Mouse (Mus musculus) bone marrow macrophage, adult 2 months (primary cell): ENCODE measurements around the gene Thrap3. TPM values are rescaled to one million over a fixed set of nuclear protein-coding genes. Genes with fewer than 3 reads are reported as not detected.
"Not testable (repeated sequence)": the region's sequence is repeated elsewhere in the genome, so short reads cannot be mapped to it uniquely, and the experiment has no call there.

Experiments used
- H3K27ac ChIP-seq: 2 replicates; pipeline ENCODE4 v1.5.1; 2012; ENCODE audit warnings: low read depth, low read length; ENCODE audit not compliant: insufficient read depth
- H3K4me1 ChIP-seq: 2 replicates; pipeline ENCODE4 v1.6.1; 2012; ENCODE audit warnings: low read length; ENCODE audit not compliant: control insufficient read depth, insufficient read depth
- H3K4me3 ChIP-seq: 2 replicates; pipeline ENCODE4 v1.5.1; 2012; ENCODE audit warnings: mild to moderate bottlenecking, low read length, moderate library complexity; ENCODE audit not compliant: insufficient read depth
- CTCF ChIP-seq: IDR thresholded peaks from 2 replicates; pipeline ENCODE4 v1.5.1; 2012; ENCODE audit warnings: low read depth, mild to moderate bottlenecking, low read length, moderate library complexity
- POLR2A ChIP-seq: IDR thresholded peaks from 2 replicates; pipeline ENCODE4 v1.6.1; 2012; ENCODE audit warnings: mild to moderate bottlenecking, low read depth, low read length, borderline replicate concordance
- polyA plus RNA-seq: library from polyadenylated mRNA; stranded (reverse); fragments of >200 nt; gene quantifications from 2 replicates; pipeline ENCODE4 v1.2.4, GENCODE M21; 2012; ENCODE audit not compliant: missing spikeins, insufficient read depth, insufficient read length

Thrap3 gene
- polyA plus RNA-seq, 1 experiment = 236 TPM

- peak overlapping the region; percentile 90 for H3K4me3 ChIP-seq
- peaks cover 45% of the 10 kb centered on the region for H3K4me1 ChIP-seq
- TF ChIP-seq POLR2A (no peak), CTCF (no peak)
- no peak overlapping the region for H3K27ac ChIP-seq
Observed at GRCm38 (mm10) chr4:126200036-126200435, 2.5 kb downstream of the Thrap3 start.

- peak overlapping the region; percentile 38 for H3K4me3 ChIP-seq
- TF ChIP-seq POLR2A (no peak), CTCF (no peak)
- H3K4me1 ChIP-seq = peaks cover 46% of the 10 kb centered on the region
- no peak overlapping the region for H3K27ac ChIP-seq
Observed at GRCm38 (mm10) chr4:126199556-126199955, 3.0 kb downstream of the Thrap3 start.

- H3K4me3 ChIP-seq = no peak overlapping the region
- no peak overlapping the region for H3K27ac ChIP-seq
- TF ChIP-seq CTCF = no peak
- no peak for TF ChIP-seq POLR2A
- peaks cover 32% of the 10 kb centered on the region for H3K4me1 ChIP-seq
Observed at GRCm38 (mm10) chr4:126197485-126197884, 5.1 kb downstream of the Thrap3 start.

GRCm38 (mm10) chr4:126194916-126195315 is 7.6 kb downstream of the Thrap3 start:
- H3K4me3 ChIP-seq = no peak overlapping the region
- no peak overlapping the region for H3K27ac ChIP-seq
- TF ChIP-seq POLR2A = no peak
- no peak for TF ChIP-seq CTCF
- H3K4me1 ChIP-seq = peaks cover 36% of the 10 kb centered on the region

- TF ChIP-seq POLR2A (no peak), CTCF (no peak)
- no peak overlapping the region for H3K27ac ChIP-seq
- H3K4me1 ChIP-seq = peaks cover 33% of the 10 kb centered on the region
- no peak overlapping the region for H3K4me3 ChIP-seq
Observed at GRCm38 (mm10) chr4:126194216-126194615, 8.3 kb downstream of the Thrap3 start.

GRCm38 (mm10) chr4:126190636-126191035 is 11.9 kb downstream of the Thrap3 start:
- Histone ChIP-seq H3K4me1 (peaks cover 11% of the 10 kb centered on the region), H3K27ac (no peak overlapping the region), H3K4me3 (no peak overlapping the region)
- no peak for TF ChIP-seq POLR2A

- H3K4me3 ChIP-seq = no peak overlapping the region
- H3K27ac ChIP-seq = no peak overlapping the region
- H3K4me1 ChIP-seq = peaks cover 2% of the 10 kb centered on the region; the same call in 1 of the 2 replicates
- no peak for TF ChIP-seq POLR2A
- no peak for TF ChIP-seq CTCF
Observed at GRCm38 (mm10) chr4:126187096-126187495, 15.5 kb downstream of the Thrap3 start.

GRCm38 (mm10) chr4:126183034-126183433 is 19.5 kb downstream of the Thrap3 start:
- Histone ChIP-seq H3K4me3 (no peak overlapping the region), H3K27ac (no peak overlapping the region), H3K4me1 (no peaks in the 10 kb centered on the region)
- no peak for TF ChIP-seq CTCF
- TF ChIP-seq POLR2A = no peak

- TF ChIP-seq CTCF (peak; percentile 53), POLR2A (no peak)
- no peaks in the 10 kb centered on the region for H3K4me1 ChIP-seq
- H3K27ac ChIP-seq = no peak overlapping the region
- no peak overlapping the region for H3K4me3 ChIP-seq
Observed at GRCm38 (mm10) chr4:126181170-126181957, 21.2 kb downstream of the Thrap3 start.

- H3K4me3 ChIP-seq, H3K27ac ChIP-seq, H3K4me1 ChIP-seq: not testable (repeated sequence)
Observed at GRCm38 (mm10) chr4:126175980-126176379, 26.6 kb downstream of the Thrap3 start.

GRCm38 (mm10) chr4:126173800-126174199 is 28.8 kb downstream of the Thrap3 start:
- Histone ChIP-seq H3K27ac (no peak overlapping the region), H3K4me1 (no peaks in the 10 kb centered on the region), H3K4me3 (no peak overlapping the region)
- TF ChIP-seq CTCF (no peak), POLR2A (no peak)

- H3K4me3 ChIP-seq, H3K27ac ChIP-seq, H3K4me1 ChIP-seq: not testable (repeated sequence)
Observed at GRCm38 (mm10) chr4:126170737-126171136, 31.8 kb downstream of the Thrap3 start.
